Mouse (Mus musculus): Measurements from ENCODE around the gene Ddx49. TPM values are rescaled to one million over a fixed set of nuclear protein-coding genes. Genes with fewer than 3 reads are reported as not detected.

The Ddx49 gene
- total RNA-seq, 1 experiment: 73.3 TPM

DNA sequence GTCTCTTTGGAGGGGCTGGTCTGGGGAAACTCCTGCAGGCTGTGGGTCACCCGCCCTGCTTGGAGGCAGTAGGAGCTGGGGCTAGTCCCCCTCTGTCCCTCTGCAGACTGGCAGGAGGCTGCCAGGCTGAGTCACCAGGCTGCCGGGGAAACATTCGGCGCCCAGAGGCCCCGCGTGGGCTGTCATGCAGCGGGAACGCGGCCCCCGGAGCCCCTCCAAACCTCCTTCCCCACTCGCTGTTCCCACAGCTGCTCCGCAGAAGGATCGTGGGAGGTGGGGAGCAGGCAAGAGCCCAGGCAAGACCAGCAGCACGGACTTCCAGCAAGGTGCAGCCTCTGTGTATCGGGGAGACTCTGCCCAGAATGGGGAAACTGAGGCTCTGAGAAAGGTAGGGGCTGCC lies 24.1 kb downstream of the Ddx49 start:
- H3K4me3 ChIP-seq (ENCODE audit: insufficient read depth in 1 of 2, low read depth in 1 of 2, low read length in 2 of 2, poor library complexity in 1 of 2, severe bottlenecking in 1 of 2): peak overlapping the region; percentile 52 to 56

DNA sequence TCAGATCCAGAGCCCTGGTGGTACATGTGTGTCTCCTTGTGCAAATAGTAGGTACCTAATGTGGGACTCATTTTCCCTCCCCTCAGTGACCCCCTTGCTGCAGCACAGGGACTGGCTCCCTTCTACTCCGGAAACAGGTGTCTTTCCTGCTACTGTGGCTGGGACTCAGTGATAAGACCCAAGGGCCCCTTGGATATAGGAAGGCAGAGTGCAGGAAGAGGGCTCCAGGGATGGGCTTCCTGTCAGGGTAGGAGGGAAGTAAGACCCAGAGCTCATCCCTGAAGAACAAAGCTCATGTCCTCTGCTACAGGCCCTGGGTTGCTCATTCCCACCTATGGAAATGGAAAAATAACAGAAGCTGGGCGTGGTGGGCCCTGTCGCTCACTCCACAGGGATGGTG lies 25.8 kb downstream of the Ddx49 start:
- Histone ChIP-seq H3K27ac (ENCODE audit: insufficient read depth, low read depth, low read length, poor library complexity, severe bottlenecking) (no peak overlapping the region), H3K9me3 (ENCODE audit: control insufficient read depth, insufficient read depth, low read depth, low read length) (no peaks in the 10 kb centered on the region), H3K4me3 (ENCODE audit: insufficient read depth in 1 of 2, low read depth in 1 of 2, low read length in 2 of 2, poor library complexity in 1 of 2, severe bottlenecking in 1 of 2) (no peak overlapping the region), H3K9ac (ENCODE audit: insufficient read depth, low read depth, low read length, poor library complexity, severe bottlenecking) (no peak overlapping the region), H3K36me3 (ENCODE audit: control insufficient read depth, insufficient read depth, low read length, poor library complexity, severe bottlenecking) (no peaks in the 10 kb centered on the region; the same call in 1 of the 2 replicates), H3K4me1 (ENCODE audit: control insufficient read depth in 2 of 2, insufficient read depth in 2 of 2, low read length in 2 of 2, poor library complexity in 1 of 2) (peaks cover 8 to 43% of the 10 kb centered on the region in 2 experiments; a peak in 3 of 4 replicates)
- no peak for DNase-seq (ENCODE audit: low read depth, low spot score)
- in situ Hi-C loops (cut with MboI; ENCODE audit: low sequenced_read_pairs in 2 of 2, unreplicated experiment in 2 of 2): no loop called here
- no peak for TF ChIP-seq CHD2 (IDR thresholded peaks at IDR 0.05; ENCODE audit: low read depth, low read length)
- no peak for TF ChIP-seq MAFK (IDR thresholded peaks at IDR 0.05; ENCODE audit: insufficient read depth, low read depth, low read length)
- TF ChIP-seq ZNF384 (IDR thresholded peaks at IDR 0.05; ENCODE audit: low read depth, low read length): no peak
- TF ChIP-seq HCFC1 (IDR thresholded peaks at IDR 0.05; ENCODE audit: borderline replicate concordance, insufficient read depth, low read length): no peak
- no peak for TF ChIP-seq ZC3H11A (IDR thresholded peaks at IDR 0.05; ENCODE audit: borderline replicate concordance, low read depth, low read length)

More for the DNA sequence above, 24.1 kb downstream of the Ddx49 start:
- H3K9me3 ChIP-seq (ENCODE audit: control insufficient read depth, insufficient read depth, low read depth, low read length): no peaks in the 10 kb centered on the region
- H3K4me1 ChIP-seq (ENCODE audit: control insufficient read depth in 2 of 2, insufficient read depth in 2 of 2, low read length in 2 of 2, poor library complexity in 1 of 2): peaks cover 8 to 32% of the 10 kb centered on the region in 2 experiments; a peak in 3 of 4 replicates
- TF ChIP-seq ZC3H11A (IDR thresholded peaks at IDR 0.05; ENCODE audit: borderline replicate concordance, low read depth, low read length): no peak
- no peaks in the 10 kb centered on the region; the same call in 1 of the 2 replicates for H3K36me3 ChIP-seq (ENCODE audit: control insufficient read depth, insufficient read depth, low read length, poor library complexity, severe bottlenecking)
- peak overlapping the region; percentile 63 for H3K9ac ChIP-seq (ENCODE audit: insufficient read depth, low read depth, low read length, poor library complexity, severe bottlenecking)
- DNase-seq (ENCODE audit: low read depth, low spot score): no peak
- in situ Hi-C loops (cut with MboI; ENCODE audit: low sequenced_read_pairs in 2 of 2, unreplicated experiment in 2 of 2): no loop called here
- no peak overlapping the region for H3K27ac ChIP-seq (ENCODE audit: insufficient read depth, low read depth, low read length, poor library complexity, severe bottlenecking)

DNA sequence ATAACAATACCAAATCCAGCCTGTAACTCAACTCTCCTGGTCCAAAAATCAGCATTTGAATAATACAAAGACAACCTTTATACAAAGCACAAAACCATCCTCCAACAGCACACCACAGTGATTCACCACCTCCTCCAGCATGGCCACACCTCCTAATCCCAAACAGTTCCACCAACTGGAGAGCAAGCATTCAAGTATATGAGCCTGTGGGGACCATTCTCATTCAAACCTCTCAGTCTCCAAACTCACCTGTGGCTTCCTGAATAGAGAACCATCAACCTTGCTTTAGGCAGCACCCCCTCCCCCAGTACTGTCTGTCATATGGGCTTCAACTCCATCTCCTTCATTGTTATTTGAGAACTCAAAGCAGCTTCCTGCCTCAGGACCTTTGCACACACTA lies 27.9 kb downstream of the Ddx49 start:
- Histone ChIP-seq H3K36me3 (ENCODE audit: control insufficient read depth, insufficient read depth, low read length, poor library complexity, severe bottlenecking) (no peaks in the 10 kb centered on the region; the same call in 1 of the 2 replicates), H3K4me3 (ENCODE audit: insufficient read depth in 1 of 2, low read depth in 1 of 2, low read length in 2 of 2, poor library complexity in 1 of 2, severe bottlenecking in 1 of 2) (no peak overlapping the region), H3K9me3 (ENCODE audit: control insufficient read depth, insufficient read depth, low read depth, low read length) (no peaks in the 10 kb centered on the region), H3K9ac (ENCODE audit: insufficient read depth, low read depth, low read length, poor library complexity, severe bottlenecking) (no peak overlapping the region), H3K4me1 (ENCODE audit: control insufficient read depth in 2 of 2, insufficient read depth in 2 of 2, low read length in 2 of 2, poor library complexity in 1 of 2) (peaks cover 4 to 40% of the 10 kb centered on the region in 2 experiments; a peak in 3 of 4 replicates), H3K27ac (ENCODE audit: insufficient read depth, low read depth, low read length, poor library complexity, severe bottlenecking) (peak overlapping the region; percentile 83)
- TF ChIP-seq MAFK (IDR thresholded peaks at IDR 0.05; ENCODE audit: insufficient read depth, low read depth, low read length) (no peak), CHD2 (IDR thresholded peaks at IDR 0.05; ENCODE audit: low read depth, low read length) (no peak), ZNF384 (IDR thresholded peaks at IDR 0.05; ENCODE audit: low read depth, low read length) (no peak), HCFC1 (IDR thresholded peaks at IDR 0.05; ENCODE audit: borderline replicate concordance, insufficient read depth, low read length) (no peak), ZC3H11A (IDR thresholded peaks at IDR 0.05; ENCODE audit: borderline replicate concordance, low read depth, low read length) (no peak)
- in situ Hi-C loops (cut with MboI; ENCODE audit: low sequenced_read_pairs in 2 of 2, unreplicated experiment in 2 of 2): no loop called here
- DNase-seq (ENCODE audit: low read depth, low spot score): peak; percentile 52

DNA sequence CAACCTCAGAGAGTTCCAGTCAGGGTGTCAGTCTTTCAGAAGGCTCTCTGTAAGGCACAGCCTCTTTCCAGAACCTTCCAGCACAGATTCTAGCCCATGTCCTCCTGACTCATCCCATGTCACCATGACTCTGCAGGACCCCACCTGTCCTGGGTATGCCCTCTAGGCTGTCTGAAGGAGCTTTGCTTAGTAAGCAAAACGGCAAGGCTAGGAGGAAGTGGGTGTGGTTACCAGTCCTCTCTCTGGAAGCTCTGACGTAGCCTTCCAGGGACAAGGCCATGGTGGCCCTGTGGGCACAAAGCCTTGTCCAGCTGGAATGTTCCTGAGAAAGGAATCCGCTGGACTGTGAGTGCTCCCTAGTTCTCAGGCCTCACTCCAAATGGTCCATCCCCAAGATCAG lies 29.3 kb downstream of the Ddx49 start:
- no peaks in the 10 kb centered on the region; the same call in 1 of the 2 replicates for H3K36me3 ChIP-seq (ENCODE audit: control insufficient read depth, insufficient read depth, low read length, poor library complexity, severe bottlenecking)
- no peak overlapping the region for H3K9ac ChIP-seq (ENCODE audit: insufficient read depth, low read depth, low read length, poor library complexity, severe bottlenecking)
- no peaks in the 10 kb centered on the region for H3K9me3 ChIP-seq (ENCODE audit: control insufficient read depth, insufficient read depth, low read depth, low read length)
- DNase-seq (ENCODE audit: low read depth, low spot score): no peak
- in situ Hi-C loops (cut with MboI; ENCODE audit: low sequenced_read_pairs in 2 of 2, unreplicated experiment in 2 of 2): no loop called here
- H3K4me3 ChIP-seq (ENCODE audit: insufficient read depth in 1 of 2, low read depth in 1 of 2, low read length in 2 of 2, poor library complexity in 1 of 2, severe bottlenecking in 1 of 2): peak overlapping the region in 1 of 2 experiments; percentile 10; a peak in 1 of 4 replicates
- H3K27ac ChIP-seq (ENCODE audit: insufficient read depth, low read depth, low read length, poor library complexity, severe bottlenecking): peak overlapping the region; percentile 80
- peak; percentile 96 for TF ChIP-seq MAFK (IDR thresholded peaks at IDR 0.05; ENCODE audit: insufficient read depth, low read depth, low read length)
- TF ChIP-seq ZC3H11A (IDR thresholded peaks at IDR 0.05; ENCODE audit: borderline replicate concordance, low read depth, low read length): no peak
- H3K4me1 ChIP-seq (ENCODE audit: control insufficient read depth in 2 of 2, insufficient read depth in 2 of 2, low read length in 2 of 2, poor library complexity in 1 of 2): peaks cover 4 to 38% of the 10 kb centered on the region in 2 experiments; a peak in 3 of 4 replicates
